Mouse (Mus musculus): ENCODE measurements at regions not wholly inside any gene's neighbourhood (a gene's known extent, or its start where the extent isn't known, plus 50 kb on each side); places are given as distances from the start of the nearest gene placed in this dataset.
"Not testable (repeated sequence)": the region's sequence is repeated elsewhere in the genome, so short reads cannot be mapped to it uniquely, and the experiment has no call there.

GRCm38 (mm10) chr13:50754911-50755310 is 56.8 kb downstream of the Gm8765 start:
- in situ Hi-C loops (cut with MboI; ENCODE audit: low pct_unique_long_range_greater_than_20kb); CTCF ChIA-PET; ATAC-seq; POLR2A ChIA-PET; H3K27me3 ChIP-seq; DNase-seq (ENCODE audit: low read depth, low spot score): not testable (repeated sequence)

- CTCF ChIA-PET = not testable (repeated sequence)
Measured at GRCm38 (mm10) chr13:50756334-50756733, 58.2 kb downstream of the Gm8765 start.

GRCm38 (mm10) chr13:50764618-50765017 is 66.5 kb downstream of the Gm8765 start:
- in situ Hi-C loops (cut with MboI; ENCODE audit: low pct_unique_long_range_greater_than_20kb) = no loop called here
- H3K27me3 ChIP-seq = no peaks in the 10 kb centered on the region
- ATAC-seq = peak; percentile 2
- ChIA-PET CTCF (no interaction called here), POLR2A (no interaction called here)
- TF ChIP-seq CTCF (IDR thresholded peaks at IDR 0.05) = peak; percentile 32
- no peak for DNase-seq (ENCODE audit: low read depth, low spot score)

More at GRCm38 (mm10) chr13:50756334-50756733, 58.2 kb downstream of the Gm8765 start:
- DNase-seq (ENCODE audit: low read depth, low spot score); ATAC-seq; H3K27me3 ChIP-seq; in situ Hi-C loops (cut with MboI; ENCODE audit: low pct_unique_long_range_greater_than_20kb); POLR2A ChIA-PET: not testable (repeated sequence)

GRCm38 (mm10) chr13:50780036-50780435 is 81.9 kb downstream of the Gm8765 start:
- CTCF ChIA-PET; DNase-seq (ENCODE audit: low read depth, low spot score); ATAC-seq; in situ Hi-C loops (cut with MboI; ENCODE audit: low pct_unique_long_range_greater_than_20kb); H3K27me3 ChIP-seq; POLR2A ChIA-PET: not testable (repeated sequence)

- TF ChIP-seq CTCF (IDR thresholded peaks at IDR 0.05) = peak; percentile 39
- CTCF ChIA-PET; ATAC-seq; DNase-seq (ENCODE audit: low read depth, low spot score); H3K27me3 ChIP-seq; POLR2A ChIA-PET; in situ Hi-C loops (cut with MboI; ENCODE audit: low pct_unique_long_range_greater_than_20kb): not testable (repeated sequence)
Measured at GRCm38 (mm10) chr13:50829879-50830550, 131.9 kb downstream of the Gm8765 start.

Data from Patski (cell line).